Mouse (Mus musculus): ENCODE data around the gene Astl. TPM values are rescaled to one million over a fixed set of nuclear protein-coding genes. Genes with fewer than 3 reads are reported as not detected.

Astl gene
- polyA plus RNA-seq, 1 experiment from 2014 or later, result not detected

GRCm38 (mm10) chr2:127310685-127311084, 27.8 kb upstream of the Astl start:
- Histone ChIP-seq H3K27ac (replicated peaks) (no peak overlapping the region), H3K27me3 (no peaks in the 10 kb centered on the region), H3K4me3 (replicated peaks) (no peak overlapping the region), H3K4me2 (replicated peaks) (no peak overlapping the region), H3K36me3 (no peaks in the 10 kb centered on the region), H3K4me1 (no peaks in the 10 kb centered on the region), H3K9ac (no peak overlapping the region), H3K9me3 (replicated peaks) (no peaks in the 10 kb centered on the region)
- ATAC-seq (ENCODE audit: insufficient number of reproducible peaks, low FRiP score, low TSS enrichment, low read depth), result no peak
- 91% methylated on average over 7 of the region's 7 CpGs for WGBS

GRCm38 (mm10) chr2:127311193-127311592, 27.2 kb upstream of the Astl start:
- no peak overlapping the region for H3K9ac ChIP-seq
- 95% methylated on average over 1 of the region's 1 CpGs for WGBS
- no peaks in the 10 kb centered on the region for H3K9me3 ChIP-seq (replicated peaks)
- H3K27me3 ChIP-seq, result no peaks in the 10 kb centered on the region
- no peaks in the 10 kb centered on the region for H3K4me1 ChIP-seq
- H3K4me2 ChIP-seq (replicated peaks), result no peak overlapping the region
- H3K4me3 ChIP-seq (replicated peaks), result no peak overlapping the region
- H3K36me3 ChIP-seq, result no peaks in the 10 kb centered on the region
- no peak for ATAC-seq (ENCODE audit: insufficient number of reproducible peaks, low FRiP score, low TSS enrichment, low read depth)
- H3K27ac ChIP-seq (replicated peaks), result no peak overlapping the region

DNA sequence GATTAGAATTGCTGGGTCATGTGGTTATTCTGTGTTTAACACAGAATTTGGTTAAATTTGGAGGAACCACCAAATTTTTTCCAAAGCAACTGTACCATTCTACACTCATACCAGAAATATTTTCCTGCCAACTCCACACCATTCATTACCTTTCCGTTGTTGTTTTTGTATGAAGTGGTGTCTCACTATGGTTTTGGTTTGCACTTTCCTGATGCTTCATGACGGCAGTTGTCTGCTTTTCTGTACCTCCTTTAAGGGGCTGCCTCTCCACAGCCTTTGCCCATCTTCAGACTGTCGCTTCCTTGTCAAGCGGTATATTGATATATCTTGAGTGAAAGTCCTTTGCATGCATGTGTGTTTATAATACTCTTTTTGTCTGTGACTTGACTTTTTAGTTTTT, 25.6 kb upstream of the Astl start:
- Histone ChIP-seq H3K4me2 (replicated peaks) (no peak overlapping the region), H3K4me3 (replicated peaks) (no peak overlapping the region), H3K4me1 (no peaks in the 10 kb centered on the region), H3K9me3 (replicated peaks) (no peaks in the 10 kb centered on the region), H3K9ac (no peak overlapping the region), H3K36me3 (no peaks in the 10 kb centered on the region), H3K27me3 (no peaks in the 10 kb centered on the region), H3K27ac (replicated peaks) (no peak overlapping the region)
- 94% methylated on average over 4 of the region's 4 CpGs for WGBS
- no peak for ATAC-seq (ENCODE audit: insufficient number of reproducible peaks, low FRiP score, low TSS enrichment, low read depth)

DNA sequence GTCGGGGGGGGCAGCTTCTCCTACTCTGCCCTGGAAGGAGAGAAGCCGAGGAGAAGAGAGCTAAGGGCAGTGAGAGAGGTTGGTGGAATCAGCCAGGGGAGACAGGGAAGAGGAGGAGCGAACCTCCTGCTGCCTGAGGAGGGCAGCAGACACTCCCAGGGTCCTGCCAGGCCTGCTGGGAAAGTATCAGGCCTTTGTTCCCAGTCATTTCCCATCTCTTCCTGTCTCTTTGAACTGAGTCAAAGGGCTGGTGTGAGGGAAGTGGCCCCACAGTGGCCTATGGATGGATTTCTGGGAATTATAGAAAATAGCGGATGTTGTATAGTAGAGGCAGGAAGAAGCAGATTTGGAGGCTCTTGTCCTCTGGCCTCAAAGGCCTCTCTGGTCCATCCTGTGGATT, 24.6 kb upstream of the Astl start:
- no peak for ATAC-seq (ENCODE audit: insufficient number of reproducible peaks, low FRiP score, low TSS enrichment, low read depth)
- no peak overlapping the region for H3K27ac ChIP-seq (replicated peaks)
- 59% methylated on average over 4 of the region's 4 CpGs for WGBS

DNA sequence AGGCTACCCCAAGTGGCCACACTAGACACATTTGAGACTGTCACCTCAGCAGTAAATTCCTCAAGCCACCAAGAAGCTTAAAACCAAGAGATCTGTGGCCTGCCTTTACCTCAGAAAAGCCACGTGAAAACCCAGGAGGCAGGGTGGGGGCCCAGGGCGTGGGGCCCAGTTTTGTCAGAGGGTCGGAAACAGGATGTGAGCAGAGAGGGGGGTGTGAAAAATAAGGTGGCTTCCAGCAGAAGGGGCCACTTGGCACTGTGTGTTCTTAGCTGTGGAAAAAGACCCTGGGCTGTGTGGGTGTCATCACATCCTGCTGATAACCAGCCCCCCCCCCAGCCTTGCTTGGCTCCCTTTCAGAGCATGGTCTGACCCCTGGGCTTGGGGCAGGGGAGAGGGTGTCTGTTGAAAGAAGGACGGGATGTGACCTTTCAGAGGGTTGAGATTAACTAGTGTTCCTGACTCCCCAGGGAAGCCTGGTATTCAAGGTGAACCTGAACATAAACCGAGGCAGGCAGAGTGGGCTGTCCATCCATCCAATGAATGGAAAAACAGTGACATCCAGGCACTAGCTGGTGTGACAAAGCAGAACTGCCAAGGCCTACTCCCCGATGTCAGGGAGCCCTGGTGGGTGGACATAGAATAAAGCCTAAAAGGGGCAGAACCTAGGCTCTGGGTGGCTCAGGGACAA, 23.8 kb upstream of the Astl start:
- H3K4me1 ChIP-seq, result no peaks in the 10 kb centered on the region
- no peaks in the 10 kb centered on the region for H3K27me3 ChIP-seq
- no peak overlapping the region for H3K27ac ChIP-seq (replicated peaks)
- WGBS, result 69% methylated on average over 6 of the region's 6 CpGs
- no peak for ATAC-seq (ENCODE audit: insufficient number of reproducible peaks, low FRiP score, low TSS enrichment, low read depth)
- no peak overlapping the region for H3K4me3 ChIP-seq (replicated peaks)
- no peaks in the 10 kb centered on the region for H3K36me3 ChIP-seq
- no peak overlapping the region for H3K4me2 ChIP-seq (replicated peaks)
- no peak overlapping the region for H3K9ac ChIP-seq
- no peaks in the 10 kb centered on the region for H3K9me3 ChIP-seq (replicated peaks)

More for the DNA sequence above, 24.6 kb upstream of the Astl start:
- Histone ChIP-seq H3K4me1 (no peaks in the 10 kb centered on the region), H3K36me3 (no peaks in the 10 kb centered on the region), H3K4me3 (replicated peaks) (no peak overlapping the region), H3K9me3 (replicated peaks) (no peaks in the 10 kb centered on the region), H3K27me3 (no peaks in the 10 kb centered on the region), H3K9ac (no peak overlapping the region), H3K4me2 (replicated peaks) (no peak overlapping the region)

- H3K9me3 ChIP-seq (replicated peaks), result no peaks in the 10 kb centered on the region
- H3K27me3 ChIP-seq, result no peaks in the 10 kb centered on the region
- no peak overlapping the region for H3K9ac ChIP-seq
- no peaks in the 10 kb centered on the region for H3K36me3 ChIP-seq
- H3K4me2 ChIP-seq (replicated peaks), result no peak overlapping the region
- no peak overlapping the region for H3K27ac ChIP-seq (replicated peaks)
- H3K4me1 ChIP-seq, result no peaks in the 10 kb centered on the region
- ATAC-seq (ENCODE audit: insufficient number of reproducible peaks, low FRiP score, low TSS enrichment, low read depth), result no peak
- 92% methylated on average over 1 of the region's 1 CpGs for WGBS
- no peak overlapping the region for H3K4me3 ChIP-seq (replicated peaks)
Observed at GRCm38 (mm10) chr2:127315155-127315470, 23.3 kb upstream of the Astl start.

GRCm38 (mm10) chr2:127316431-127316830, 22.0 kb upstream of the Astl start:
- ATAC-seq (ENCODE audit: insufficient number of reproducible peaks, low FRiP score, low TSS enrichment, low read depth), result no peak
- Histone ChIP-seq H3K36me3 (no peaks in the 10 kb centered on the region), H3K9me3 (replicated peaks) (no peaks in the 10 kb centered on the region), H3K27me3 (no peaks in the 10 kb centered on the region), H3K4me1 (no peaks in the 10 kb centered on the region), H3K4me3 (replicated peaks) (no peak overlapping the region), H3K9ac (no peak overlapping the region), H3K4me2 (replicated peaks) (no peak overlapping the region), H3K27ac (replicated peaks) (no peak overlapping the region)
- WGBS, result 69% methylated on average over 5 of the region's 5 CpGs

DNA sequence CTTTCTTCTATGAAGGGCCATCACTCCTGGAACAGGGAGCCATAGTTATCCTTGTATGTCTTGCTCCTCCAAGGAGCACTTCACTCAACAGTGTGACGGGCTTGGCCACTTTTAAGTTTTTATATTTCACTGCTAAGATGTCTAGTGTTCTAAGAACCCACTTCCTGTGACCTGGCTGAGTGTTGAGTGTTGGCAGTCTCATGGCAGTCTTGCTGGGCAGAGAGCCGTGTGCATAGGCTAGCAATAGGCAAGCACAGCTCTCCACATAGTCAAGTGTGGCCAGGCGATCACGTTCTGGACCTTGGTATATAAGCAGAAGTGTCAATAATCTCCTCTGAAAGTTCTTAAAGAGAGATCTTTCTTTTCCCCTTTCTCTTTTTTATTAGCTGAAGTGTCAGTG, 20.3 kb upstream of the Astl start:
- Histone ChIP-seq H3K9ac (no peak overlapping the region), H3K4me3 (replicated peaks) (no peak overlapping the region), H3K27ac (replicated peaks) (no peak overlapping the region), H3K9me3 (replicated peaks) (no peaks in the 10 kb centered on the region), H3K36me3 (no peaks in the 10 kb centered on the region), H3K4me2 (replicated peaks) (no peak overlapping the region), H3K4me1 (0 out of 2 replicates have a peak, but pooled peaks cover 3% of the 10 kb centered on the region), H3K27me3 (no peaks in the 10 kb centered on the region)
- 86% methylated on average over 4 of the region's 4 CpGs for WGBS
- ATAC-seq (ENCODE audit: insufficient number of reproducible peaks, low FRiP score, low TSS enrichment, low read depth), result no peak

DNA sequence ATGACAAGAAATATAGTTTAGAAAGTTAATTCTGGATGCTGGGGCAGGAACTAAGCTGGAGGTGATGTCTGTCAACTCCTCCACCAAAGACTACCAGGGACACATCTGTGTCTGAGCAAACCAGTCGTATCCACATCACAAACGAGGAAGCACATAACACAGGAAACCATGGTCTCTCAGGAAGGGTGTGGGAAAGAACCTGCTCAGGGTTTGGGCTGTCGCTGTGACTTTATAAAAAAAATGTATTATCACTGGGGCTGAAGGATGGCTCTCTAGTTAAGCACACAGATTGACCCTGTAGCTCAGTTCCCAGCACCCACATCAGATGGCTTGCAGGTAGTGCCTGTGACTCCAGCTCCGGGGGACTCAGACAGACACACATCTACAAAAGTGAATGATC, 19.4 kb upstream of the Astl start:
- WGBS, result 69% methylated on average over 4 of the region's 4 CpGs
- ATAC-seq (ENCODE audit: insufficient number of reproducible peaks, low FRiP score, low TSS enrichment, low read depth), result no peak
- Histone ChIP-seq H3K36me3 (no peaks in the 10 kb centered on the region), H3K9ac (no peak overlapping the region), H3K4me3 (replicated peaks) (no peak overlapping the region), H3K4me1 (0 out of 2 replicates have a peak, but pooled peaks cover 3% of the 10 kb centered on the region), H3K27ac (replicated peaks) (no peak overlapping the region), H3K4me2 (replicated peaks) (no peak overlapping the region), H3K27me3 (no peaks in the 10 kb centered on the region), H3K9me3 (replicated peaks) (no peaks in the 10 kb centered on the region)

GRCm38 (mm10) chr2:127322671-127323285, 15.7 kb upstream of the Astl start:
- Histone ChIP-seq H3K9me3 (replicated peaks) (no peaks in the 10 kb centered on the region), H3K27ac (replicated peaks) (no peak overlapping the region), H3K27me3 (no peaks in the 10 kb centered on the region), H3K9ac (no peak overlapping the region), H3K4me2 (replicated peaks) (no peak overlapping the region), H3K4me3 (replicated peaks) (no peak overlapping the region), H3K4me1 (0 out of 2 replicates have a peak, but pooled peaks cover 3% of the 10 kb centered on the region), H3K36me3 (no peaks in the 10 kb centered on the region)
- ATAC-seq (ENCODE audit: insufficient number of reproducible peaks, low FRiP score, low TSS enrichment, low read depth), result no peak
- 63% methylated on average over 6 of the region's 6 CpGs for WGBS

DNA sequence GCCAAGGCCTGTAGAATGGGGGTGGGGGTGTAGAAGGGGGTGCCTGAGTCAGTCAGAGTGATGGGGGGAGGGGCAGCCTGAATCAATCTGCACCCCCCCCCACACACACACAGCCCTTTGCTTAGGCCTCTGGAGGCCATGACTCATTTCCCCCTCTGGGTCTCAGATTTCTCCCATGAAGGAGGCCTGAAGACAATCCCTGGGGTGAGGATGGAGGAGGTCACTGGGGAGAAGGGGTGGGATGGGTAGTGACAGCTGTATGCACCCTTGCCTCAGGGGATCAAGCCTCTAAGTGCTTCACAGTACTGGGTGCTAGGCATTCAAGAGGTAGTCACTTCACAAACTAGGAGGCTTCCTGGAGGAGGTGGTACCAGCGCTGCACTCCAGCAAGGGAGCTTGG, 14.8 kb upstream of the Astl start:
- 87% methylated on average over 1 of the region's 1 CpGs for WGBS
- ATAC-seq (ENCODE audit: insufficient number of reproducible peaks, low FRiP score, low TSS enrichment, low read depth), result no peak
- Histone ChIP-seq H3K4me2 (replicated peaks) (no peak overlapping the region), H3K9ac (no peak overlapping the region), H3K4me1 (0 out of 2 replicates have a peak, but pooled peaks cover 3% of the 10 kb centered on the region), H3K27ac (replicated peaks) (no peak overlapping the region), H3K36me3 (no peaks in the 10 kb centered on the region), H3K9me3 (replicated peaks) (no peaks in the 10 kb centered on the region), H3K4me3 (replicated peaks) (no peak overlapping the region), H3K27me3 (no peaks in the 10 kb centered on the region)

DNA sequence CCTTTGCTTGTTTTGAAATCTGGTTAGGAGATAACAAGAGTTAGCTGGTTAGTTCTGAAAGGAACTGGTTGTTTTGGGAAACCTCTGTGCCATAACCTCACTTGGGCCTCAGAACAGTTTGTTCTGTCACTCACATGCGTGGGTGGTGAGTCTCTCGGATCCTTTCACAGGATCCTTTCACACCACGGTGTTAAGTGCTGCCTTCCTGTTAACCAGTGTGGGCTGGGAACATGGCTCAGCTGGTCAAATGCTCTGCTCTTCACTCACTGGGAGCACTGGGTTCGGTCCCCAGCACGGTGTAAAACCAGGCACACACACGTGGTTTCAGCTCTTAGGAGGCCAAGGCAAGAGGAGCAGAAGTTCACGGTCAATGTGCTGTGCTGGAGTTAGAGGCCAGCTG, 14.0 kb upstream of the Astl start:
- Histone ChIP-seq H3K9me3 (replicated peaks) (no peaks in the 10 kb centered on the region), H3K27me3 (no peaks in the 10 kb centered on the region), H3K36me3 (no peaks in the 10 kb centered on the region), H3K4me2 (replicated peaks) (no peak overlapping the region), H3K27ac (replicated peaks) (no peak overlapping the region), H3K9ac (no peak overlapping the region), H3K4me1 (0 out of 2 replicates have a peak, but pooled peaks cover 3% of the 10 kb centered on the region), H3K4me3 (replicated peaks) (no peak overlapping the region)
- no peak for ATAC-seq (ENCODE audit: insufficient number of reproducible peaks, low FRiP score, low TSS enrichment, low read depth)
- WGBS, result 65% methylated on average over 7 of the region's 7 CpGs

All from embryonic facial prominence, embryonic 15.5 days (tissue).